Mouse (Mus musculus) left cerebral cortex, postnatal 36 days (tissue): Measurements from ENCODE around the gene Rsbn1l. TPM values are rescaled to one million over a fixed set of nuclear protein-coding genes. Genes with fewer than 3 reads are reported as not detected.
A peak's percentile ranks its signal among the peaks of the same experiment; 100 is the strongest.
"Not testable (repeated sequence)": the region's sequence is repeated elsewhere in the genome, so short reads cannot be mapped to it uniquely, and the experiment has no call there.

Experiments
- DNase-seq, 2 experiments: peaks; one replicate each; pipeline ENCODE4 v3.0.0; 2021 to 2022; ENCODE audit warnings: low spot score in 2 of 2, mixed read lengths in 1 of 2
- intact Hi-C: fragments of 180-260 bp; cut with DNase I; formaldehyde crosslinking; loops from one replicate; pipeline ENCODE4 v1.15.1; 2025
- total RNA-seq, 2 experiments: library from RNA; stranded (reverse); gene quantifications; 2 replicates each; pipeline ENCODE4 v1.2.3; 2021

Rsbn1l gene
- total RNA-seq, 2 experiments from 2014 or later, result 13.3 to 18.7 TPM

DNA sequence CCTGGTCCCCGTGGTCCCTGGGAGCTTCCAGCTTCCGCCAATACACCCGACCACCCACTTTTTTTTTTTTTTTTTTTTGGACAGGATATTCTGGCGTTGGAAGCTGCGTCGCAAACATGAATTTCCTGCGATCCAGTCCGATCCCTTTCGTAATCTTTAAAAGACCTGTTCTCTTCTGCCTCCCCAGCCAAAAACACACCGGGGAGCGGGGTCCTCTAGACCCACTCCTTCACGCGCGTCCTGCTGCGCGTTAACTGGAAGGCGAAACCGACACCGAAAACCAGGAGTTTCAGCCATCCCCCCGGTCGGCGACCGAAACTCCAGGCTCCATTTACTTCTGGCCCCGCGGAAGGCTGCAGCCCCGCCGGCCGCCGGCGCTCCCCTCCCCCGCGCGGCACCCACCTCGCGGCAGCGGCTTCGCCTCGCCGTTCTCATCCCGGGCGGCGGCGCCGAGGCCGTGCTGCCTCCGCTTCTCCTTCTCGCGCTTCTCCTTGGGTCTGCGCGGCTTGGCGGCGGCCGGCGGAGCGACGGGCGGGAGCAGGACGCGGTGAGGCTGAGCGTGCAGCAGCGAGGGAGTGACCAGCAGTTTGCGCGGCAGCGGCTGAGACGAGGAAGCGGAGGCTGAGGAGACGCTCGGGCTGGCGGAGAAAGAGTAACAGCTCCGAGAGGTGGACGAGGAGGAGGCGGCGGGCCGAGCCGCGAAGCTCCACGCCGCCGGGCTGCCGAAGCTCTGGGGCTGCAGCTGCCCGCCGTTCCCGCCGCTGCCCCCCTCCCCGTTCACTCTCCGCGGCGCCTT, 5.1 kb downstream of the Rsbn1l start:
- intact Hi-C loops, result loop anchor here (2.0 to 5.0 kb wide), 2 partner anchors 39 to 104 kb away; partner anchors contain the start of gene Ptpn12
- DNase-seq, result peak in 1 of 2 experiments; percentile 77

DNA sequence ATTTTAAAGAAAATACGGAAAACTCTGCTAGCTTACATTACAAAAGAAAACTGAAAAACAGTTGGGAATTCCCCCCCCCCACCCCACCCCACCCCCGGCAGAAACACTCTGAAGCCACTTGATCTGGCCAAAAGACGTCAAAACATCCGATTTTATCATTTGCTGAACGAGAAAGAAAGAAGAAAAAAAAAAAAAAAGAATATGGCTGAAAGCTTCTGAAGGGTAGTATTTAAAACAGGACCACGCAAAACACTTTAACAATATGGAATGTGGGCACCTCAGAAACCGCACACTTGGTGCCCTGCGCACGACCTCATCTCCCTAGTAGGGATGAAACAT, 5.7 kb downstream of the Rsbn1l start:
- intact Hi-C loops, result loop anchor here (2.0 to 5.0 kb wide), 2 partner anchors 38 to 104 kb away; partner anchors contain the start of gene Ptpn12
- no peak for DNase-seq

DNA sequence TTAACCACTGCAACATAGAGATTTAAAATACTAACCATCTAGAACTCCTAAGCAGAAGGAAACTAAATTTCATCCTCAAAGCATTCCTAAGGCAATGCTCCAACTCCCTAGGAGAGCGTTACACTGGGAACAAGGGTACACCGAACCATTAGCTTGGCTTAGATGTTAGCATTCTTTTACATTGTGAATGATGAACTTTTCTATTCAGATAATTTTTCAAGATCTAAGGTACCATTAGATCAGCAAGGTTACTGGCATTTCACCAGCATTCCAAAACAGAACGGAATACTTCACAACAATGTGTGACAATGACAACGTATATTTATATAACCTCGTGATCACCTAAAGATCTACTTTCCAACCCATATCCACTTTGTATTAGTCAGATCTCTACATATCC, 6.1 kb downstream of the Rsbn1l start:
- intact Hi-C loops, result loop anchor here (2.0 to 5.0 kb wide), 2 partner anchors 38 to 105 kb away; partner anchors contain the start of gene Ptpn12
- no peak for DNase-seq

DNA sequence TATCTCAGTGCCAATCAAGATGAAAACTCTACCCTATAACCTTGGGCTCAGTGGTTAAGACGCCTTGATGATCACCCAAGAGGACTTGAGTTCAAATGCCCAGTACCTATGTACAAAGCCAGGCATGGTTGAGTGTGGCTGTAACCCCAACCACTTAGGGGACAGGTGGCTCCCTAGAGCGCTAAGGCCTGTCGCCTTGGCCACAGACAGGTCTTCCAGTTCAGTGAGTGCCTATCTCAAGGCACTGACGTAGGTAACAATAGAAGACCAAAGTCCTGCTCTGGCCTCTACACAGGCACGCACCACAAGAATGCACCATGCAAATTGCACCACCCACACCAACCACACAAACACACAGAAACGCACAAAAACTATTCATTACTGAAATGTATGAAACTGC, 9.3 kb downstream of the Rsbn1l start:
- DNase-seq, result no peak
- intact Hi-C loops, result no loop called here

DNA sequence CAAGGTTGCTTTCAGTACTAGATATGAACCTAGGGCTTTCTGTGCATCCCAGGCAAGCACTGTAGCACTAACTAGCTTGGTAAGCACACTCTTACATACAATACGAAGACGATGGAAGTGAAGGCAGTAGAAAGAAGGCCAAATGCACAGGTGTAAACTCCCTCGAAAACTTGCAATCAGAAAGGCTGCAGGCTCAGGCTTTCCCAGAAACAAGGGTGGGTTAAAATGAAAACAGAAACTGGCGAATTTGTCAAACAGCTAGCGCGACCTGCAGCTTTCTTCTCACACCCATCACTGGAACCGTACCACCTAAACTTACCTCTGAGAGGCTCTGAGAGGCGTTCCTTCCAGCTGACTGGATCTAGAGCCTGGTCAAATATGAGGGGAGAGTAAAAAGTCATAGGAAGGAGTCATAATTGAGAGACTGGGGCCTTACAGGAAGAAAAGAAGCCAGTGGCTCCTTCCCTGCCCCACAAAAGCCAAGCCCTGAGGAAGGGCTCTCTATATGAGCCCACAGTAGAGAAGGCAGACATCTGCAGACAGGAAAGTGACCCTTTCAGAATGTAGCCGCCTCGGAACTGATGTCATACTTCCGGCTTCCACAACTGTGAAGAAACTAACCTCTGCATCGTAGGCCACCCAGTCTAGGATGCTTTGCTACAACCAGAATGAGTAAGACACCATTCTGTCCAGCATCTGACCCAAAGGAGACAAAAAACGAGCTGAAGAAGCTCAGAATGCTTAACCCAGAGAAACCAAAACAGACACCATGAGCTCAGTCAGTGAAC, 11.0 kb downstream of the Rsbn1l start:
- intact Hi-C loops, result no loop called here
- DNase-seq, result no peak

DNA sequence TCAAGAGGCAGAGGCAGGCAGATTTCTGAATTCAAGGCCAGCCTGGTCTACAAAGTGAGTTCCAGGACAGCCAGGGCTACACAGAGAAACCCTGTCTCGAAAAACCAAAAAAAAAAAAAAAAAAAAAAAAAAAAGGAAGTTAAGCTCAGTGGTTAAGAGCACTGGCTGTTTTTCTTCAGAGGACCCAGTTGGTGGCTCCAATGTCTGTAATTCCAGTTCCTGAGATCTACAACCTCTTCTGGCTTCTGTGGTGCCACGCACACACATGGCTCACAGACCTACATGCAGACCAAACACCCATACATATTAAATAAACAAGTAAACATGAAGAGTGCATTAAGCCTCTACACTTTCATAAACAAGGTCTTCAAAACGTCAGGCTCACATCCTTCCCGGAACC, 12.4 kb downstream of the Rsbn1l start:
- intact Hi-C loops, DNase-seq: not testable (repeated sequence)

DNA sequence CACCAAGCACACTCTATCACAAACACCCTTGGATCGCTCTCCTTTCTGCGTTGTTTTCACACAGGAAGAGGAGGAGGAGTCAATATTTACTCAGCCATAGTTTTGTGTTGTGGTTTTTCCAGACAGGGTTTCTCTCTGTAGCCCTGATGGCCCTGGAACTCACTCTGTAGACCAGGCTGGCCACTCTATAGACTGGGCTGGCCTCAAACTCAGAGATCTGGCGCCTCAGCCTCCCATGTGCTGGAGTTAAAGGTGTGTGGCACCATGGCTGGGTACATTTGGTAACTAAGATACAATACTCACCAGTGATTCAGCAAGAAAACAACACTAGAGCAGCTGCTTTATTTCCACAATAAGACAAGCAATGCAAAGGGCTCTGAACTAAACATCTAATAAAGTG, 13.7 kb downstream of the Rsbn1l start:
- no peak for DNase-seq
- intact Hi-C loops, result no loop called here

DNA sequence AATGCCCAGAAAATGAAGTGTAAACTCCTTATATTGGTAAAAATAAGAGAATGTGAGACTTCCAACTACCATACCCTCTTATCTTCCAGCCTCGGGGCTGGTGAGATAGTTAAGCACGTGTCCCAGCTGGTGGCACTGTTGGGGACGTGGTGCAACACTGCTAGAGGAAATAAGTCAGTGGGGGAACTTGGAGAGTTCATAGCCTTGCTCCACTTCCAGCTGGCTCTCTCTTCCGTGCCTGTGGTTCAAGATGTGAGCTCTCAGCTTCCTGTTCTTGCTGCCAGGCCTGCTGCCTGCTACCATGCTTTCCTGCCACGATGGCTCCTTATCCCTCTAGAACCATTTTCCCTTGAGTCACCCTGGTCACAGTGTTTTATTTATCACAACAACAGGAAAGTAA, 15.0 kb downstream of the Rsbn1l start:
- intact Hi-C loops, result no loop called here
- DNase-seq, result no peak

DNA sequence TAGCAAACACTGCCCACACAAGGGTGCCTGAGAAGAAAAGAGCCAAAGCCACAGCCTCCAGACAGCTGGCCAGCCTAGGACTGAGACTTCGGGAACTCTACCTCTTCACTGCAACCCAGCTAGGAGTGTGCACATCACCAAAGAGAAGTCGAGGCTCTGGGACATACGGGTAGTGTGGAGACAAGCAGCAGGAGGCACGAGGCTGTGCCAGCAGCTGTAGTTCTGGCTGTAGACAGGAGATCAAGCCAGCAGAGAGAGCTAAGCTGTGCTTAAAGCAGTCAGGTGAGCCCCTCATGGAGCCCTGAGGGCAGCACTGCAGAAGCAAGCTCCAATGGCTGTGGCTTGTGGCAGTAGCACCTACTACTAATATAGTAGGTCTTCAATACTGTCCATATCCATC, 15.5 kb downstream of the Rsbn1l start:
- DNase-seq, result no peak
- intact Hi-C loops, result no loop called here

DNA sequence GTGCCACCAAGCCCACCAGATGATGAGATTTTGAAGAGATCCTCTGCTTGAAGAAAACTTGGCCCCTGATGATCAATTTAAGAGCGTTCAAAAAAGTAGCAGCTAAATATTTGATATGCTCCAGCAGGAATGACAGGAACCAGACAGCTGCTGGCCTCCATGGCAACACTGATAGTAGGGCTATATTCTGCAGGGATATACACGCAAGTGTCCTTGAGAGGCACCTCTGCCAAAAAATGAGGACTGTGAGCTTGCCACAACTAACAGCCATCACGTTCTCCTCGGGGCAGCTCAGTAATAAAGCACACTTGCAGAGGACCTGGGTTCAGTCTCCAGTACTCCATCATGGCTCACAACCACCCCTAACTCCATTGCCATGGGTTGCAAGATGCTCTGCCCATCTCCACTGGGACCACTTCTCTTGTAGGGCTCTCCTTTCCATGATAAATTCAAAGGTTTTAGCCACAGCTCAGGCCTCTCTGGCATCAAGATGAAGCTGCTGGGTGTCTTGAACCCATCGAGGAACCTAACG, 16.1 kb downstream of the Rsbn1l start:
- intact Hi-C loops, result no loop called here

DNA sequence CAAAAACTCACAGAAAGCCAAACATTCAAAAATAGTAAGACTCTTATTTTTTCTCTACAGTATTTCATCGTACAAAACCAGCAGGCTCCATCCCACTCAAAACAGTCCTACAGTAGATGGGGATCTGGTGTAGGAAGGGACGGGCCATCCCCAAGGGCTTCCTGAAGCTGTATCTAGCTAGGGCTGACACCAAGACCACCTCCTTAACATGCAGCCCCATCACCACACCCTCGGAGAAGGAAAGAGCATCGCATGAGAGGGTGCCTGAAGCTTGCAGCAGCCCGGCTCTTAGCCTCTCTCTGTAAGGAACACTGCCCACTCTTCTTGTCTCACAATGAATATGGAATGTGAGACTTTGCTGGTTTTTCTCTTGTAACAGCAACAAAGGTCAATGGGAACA, 17.7 kb downstream of the Rsbn1l start:
- DNase-seq, result peak; percentile 24 to 31
- intact Hi-C loops, result no loop called here

More for the DNA sequence above, 16.1 kb downstream of the Rsbn1l start:
- no peak for DNase-seq

DNA sequence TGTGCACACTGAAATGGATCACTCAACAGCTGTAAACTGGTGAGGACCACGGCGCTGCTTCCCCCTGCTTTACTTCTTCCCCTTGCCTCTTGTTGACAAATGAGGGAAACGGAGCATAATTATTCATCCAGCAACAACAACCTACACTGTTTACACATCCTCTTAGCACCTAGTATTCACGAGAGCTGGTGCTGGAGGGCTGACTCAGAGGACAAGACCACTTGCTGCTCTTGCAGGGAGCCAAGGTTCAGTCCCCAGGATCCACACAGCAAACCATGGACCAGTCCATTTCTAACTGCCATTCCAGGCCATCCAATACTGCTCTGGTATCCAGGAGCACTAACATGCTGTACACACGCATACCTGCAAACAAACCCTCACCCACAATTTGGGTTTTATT, 20.3 kb downstream of the Rsbn1l start:
- DNase-seq, result no peak

DNA sequence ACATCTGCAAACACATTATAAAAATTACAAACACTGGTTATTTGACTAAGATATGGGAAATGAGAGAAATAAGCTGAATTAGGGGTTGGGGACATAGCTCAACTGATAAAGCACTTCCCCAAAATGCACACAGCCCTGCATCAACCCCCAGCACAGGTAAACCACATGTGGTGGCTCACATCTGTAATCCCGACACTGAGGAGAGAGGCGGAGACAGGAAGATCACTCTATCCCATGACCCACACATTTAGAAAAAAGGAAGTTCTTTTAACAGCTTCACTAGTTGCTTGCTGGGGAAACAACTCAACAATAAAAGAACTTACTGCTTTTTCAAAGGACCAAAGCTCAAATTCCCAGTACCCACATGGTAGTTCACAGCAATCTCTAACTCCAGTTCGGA, 23.6 kb downstream of the Rsbn1l start:
- DNase-seq, result no peak
- intact Hi-C loops, result no loop called here

More for the DNA sequence above, 20.3 kb downstream of the Rsbn1l start:
- intact Hi-C loops, result no loop called here

DNA sequence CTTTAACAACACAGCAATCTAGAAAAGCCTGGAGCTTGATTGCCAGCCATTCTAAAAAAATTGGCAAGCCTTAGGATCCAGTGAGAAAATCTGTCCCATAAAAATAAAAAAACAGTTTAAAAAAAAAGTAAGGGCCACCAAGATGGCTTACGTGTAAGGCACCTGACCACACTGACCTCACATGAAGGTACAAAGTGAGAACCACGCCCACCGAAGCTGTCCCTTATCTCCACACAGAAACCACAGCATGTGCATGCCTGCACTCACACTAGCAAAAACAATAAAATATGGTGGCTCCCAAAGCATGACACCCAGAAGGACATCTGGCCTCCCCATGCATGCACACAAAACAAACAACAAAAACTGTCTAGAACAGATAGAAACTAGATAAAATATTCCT, 24.9 kb downstream of the Rsbn1l start:
- DNase-seq, result no peak
- intact Hi-C loops, result no loop called here

DNA sequence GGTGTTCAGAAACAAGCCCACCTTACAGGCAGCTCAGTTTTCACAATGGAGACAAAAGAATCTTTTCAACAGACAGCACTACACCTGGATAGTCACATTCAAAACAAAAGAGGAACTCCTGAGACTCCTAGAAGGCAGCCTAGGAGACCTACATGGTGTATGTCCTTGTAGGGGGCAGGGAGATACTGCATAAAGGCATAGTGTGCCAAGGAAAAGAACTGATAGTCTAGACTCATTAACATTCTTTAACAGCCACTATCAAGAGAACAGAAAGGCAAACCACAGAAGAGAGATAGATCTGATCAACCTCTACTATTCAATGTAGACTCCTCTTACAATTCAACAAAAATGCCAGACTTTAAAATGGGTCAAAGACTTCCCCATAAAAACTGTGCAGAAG, 25.8 kb downstream of the Rsbn1l start:
- intact Hi-C loops, result no loop called here
- DNase-seq, result no peak

DNA sequence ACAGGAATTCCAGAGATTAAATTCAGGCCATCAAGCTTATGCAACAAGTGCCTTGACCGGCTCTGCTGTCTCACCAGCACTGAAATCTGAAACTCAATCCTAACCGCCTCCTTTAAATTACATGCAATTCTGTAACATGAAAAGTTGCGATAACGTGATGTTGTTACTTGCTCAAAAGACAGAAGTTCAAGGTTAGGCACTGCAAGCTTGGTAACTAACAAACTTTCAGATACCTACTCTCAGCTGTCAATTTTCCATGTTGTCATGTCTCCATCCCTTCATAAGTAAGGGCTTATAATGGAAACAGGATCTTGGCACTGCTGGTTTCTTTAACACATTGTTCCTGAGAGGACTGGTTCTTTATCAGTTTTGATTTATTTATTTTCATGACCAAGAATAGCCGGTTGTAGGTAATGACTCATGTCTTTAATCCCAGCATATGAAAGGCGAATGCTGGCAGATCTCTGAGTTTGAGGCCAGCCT, 26.5 kb downstream of the Rsbn1l start:
- intact Hi-C loops, result no loop called here
- no peak for DNase-seq

DNA sequence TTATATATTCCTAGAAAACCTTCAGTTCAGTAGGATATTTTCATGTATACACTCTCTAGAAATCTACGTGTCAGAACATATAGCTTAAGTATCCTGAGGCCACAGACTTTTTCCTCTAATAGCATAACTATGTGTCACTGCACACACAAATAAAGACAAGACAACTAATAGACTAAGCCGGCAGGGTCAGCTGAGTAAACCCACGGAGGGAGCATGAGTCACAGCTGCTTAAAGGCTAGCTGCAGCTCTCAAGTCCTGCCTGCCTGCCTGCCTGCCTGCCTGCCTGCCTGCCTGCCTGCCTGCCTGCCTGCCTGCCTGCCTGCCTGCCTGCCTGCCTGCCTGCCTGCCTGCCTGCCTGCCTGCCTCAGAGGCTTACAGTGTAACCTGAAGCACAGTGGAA, 30.7 kb downstream of the Rsbn1l start:
- intact Hi-C loops, result no loop called here
- DNase-seq, result no peak

DNA sequence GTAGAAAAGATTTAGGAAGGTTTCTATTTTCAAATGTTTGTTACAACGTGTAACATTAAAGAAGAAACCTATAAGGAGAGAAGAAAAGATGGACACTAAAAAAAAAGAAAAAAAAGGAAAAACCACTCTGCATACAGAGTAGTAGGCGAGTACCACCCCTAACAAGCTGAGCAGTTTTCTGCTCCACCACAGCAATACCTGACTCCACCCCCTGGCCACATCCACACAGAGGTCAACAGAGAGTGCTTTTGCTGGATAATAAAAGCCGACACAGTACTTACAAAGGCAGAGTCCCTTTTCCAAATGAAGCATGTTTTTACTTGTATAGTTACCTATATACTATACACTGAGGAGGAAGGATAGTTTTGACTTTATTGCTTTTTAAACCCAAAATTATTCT, 31.6 kb downstream of the Rsbn1l start:
- DNase-seq, result no peak
- intact Hi-C loops, result no loop called here

DNA sequence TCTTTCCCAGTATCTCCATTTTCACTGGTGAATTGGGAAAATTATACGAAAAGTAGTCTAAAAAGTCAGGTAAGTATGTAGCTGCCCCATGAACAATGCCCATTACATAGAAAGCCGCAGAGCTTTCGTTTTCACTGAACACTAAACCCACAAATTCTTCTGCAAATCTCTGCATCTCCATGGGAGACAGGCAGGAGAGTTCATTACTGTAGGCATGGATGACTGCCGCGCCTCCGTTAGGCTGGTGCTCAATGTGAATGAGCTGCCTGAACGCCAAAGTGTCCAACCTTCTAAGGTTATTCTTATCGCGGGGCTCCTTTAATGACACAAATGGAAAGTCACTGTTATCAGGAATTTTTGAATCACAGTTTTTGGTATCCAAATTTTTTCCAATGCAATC, 36.6 kb downstream of the Rsbn1l start:
- no peak for DNase-seq
- intact Hi-C loops, result loop anchor here (10.0 kb wide), 1 partner anchor 135 kb away; the partner anchor contains the start of gene Ptpn12

DNA sequence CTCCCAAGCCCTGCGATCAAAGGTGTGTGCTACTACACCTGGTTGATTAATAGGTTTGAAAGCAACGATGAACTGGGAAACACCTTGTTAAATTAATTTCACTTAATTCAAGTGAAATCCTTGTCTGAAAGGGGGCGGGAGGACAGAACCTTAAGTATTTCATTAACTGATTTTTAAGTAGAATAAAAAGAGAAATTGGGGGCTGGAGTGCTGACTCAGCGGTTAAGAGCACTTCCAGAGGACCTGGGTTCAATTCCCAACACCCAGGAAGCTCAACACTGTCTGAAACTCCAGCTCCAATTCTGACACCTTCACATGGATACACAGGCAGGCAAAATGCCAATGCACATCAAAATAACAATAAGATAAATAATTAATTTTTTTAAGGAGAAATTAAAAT, 37.2 kb downstream of the Rsbn1l start:
- no peak for DNase-seq
- intact Hi-C loops, result loop anchor here (10.0 kb wide), 1 partner anchor 136 kb away; the partner anchor contains the start of gene Ptpn12
